Mouse (Mus musculus): Measurements from ENCODE around the gene Notch4. TPM values are rescaled to one million over a fixed set of nuclear protein-coding genes. Genes with fewer than 3 reads are reported as not detected.

The Notch4 gene
- polyA plus RNA-seq, 1 experiment from 2014 or later, result 10.6 TPM

- H3K36me3 ChIP-seq (ENCODE audit: insufficient read depth, low read length), result no peaks in the 10 kb centered on the region
- no peaks in the 10 kb centered on the region for H3K9me3 ChIP-seq (replicated peaks; ENCODE audit: low read length)
- peak overlapping the region; percentile 89 for H3K4me2 ChIP-seq (ENCODE audit: low read length)
- no peak for TF ChIP-seq CTCF (IDR thresholded peaks at IDR 0.05; ENCODE audit: low read depth)
- WGBS, result 33% methylated on average over 12 of the region's 12 CpGs
- ATAC-seq (replicated peaks; ENCODE audit: low FRiP score, low read depth) (no peak), DNase-seq (ENCODE audit: low spot score) (no peak)
- H3K4me1 ChIP-seq (replicated peaks; ENCODE audit: insufficient read depth, low read length), result peaks cover 43% of the 10 kb centered on the region
- 0 out of 2 replicates have a peak overlapping the region, but pooled peaks have one; percentile 9 for H3K4me3 ChIP-seq (replicated peaks; ENCODE audit: low read depth, low read length)
- H3K9ac ChIP-seq (ENCODE audit: low read depth, low read length), result no peak overlapping the region; the same call in 1 of the 2 replicates
- H3K27me3 ChIP-seq (ENCODE audit: insufficient read depth, low read length), result 0 out of 2 replicates have a peak, but pooled peaks cover 9% of the 10 kb centered on the region
- no peak overlapping the region for H3K27ac ChIP-seq
Measured at GRCm38 (mm10) chr17:34629796-34630603, 65.9 kb downstream of the Notch4 start.

- Histone ChIP-seq H3K27ac (no peak overlapping the region), H3K9ac (ENCODE audit: low read depth, low read length) (peak overlapping the region; percentile 31), H3K27me3 (ENCODE audit: insufficient read depth, low read length) (0 out of 2 replicates have a peak, but pooled peaks cover 9% of the 10 kb centered on the region), H3K4me1 (replicated peaks; ENCODE audit: insufficient read depth, low read length) (peaks cover 43% of the 10 kb centered on the region), H3K4me2 (ENCODE audit: low read length) (peak overlapping the region; percentile 50), H3K9me3 (replicated peaks; ENCODE audit: low read length) (no peaks in the 10 kb centered on the region), H3K36me3 (ENCODE audit: insufficient read depth, low read length) (no peaks in the 10 kb centered on the region), H3K4me3 (replicated peaks; ENCODE audit: low read depth, low read length) (peak overlapping the region; percentile 23; the same call in 1 of the 2 replicates)
- DNase-seq (ENCODE audit: low spot score) (no peak), ATAC-seq (replicated peaks; ENCODE audit: low FRiP score, low read depth) (no peak)
- WGBS, result 3% methylated on average over 47 of the region's 48 CpGs
- TF ChIP-seq CTCF (IDR thresholded peaks at IDR 0.05; ENCODE audit: low read depth), result no peak
Measured at GRCm38 (mm10) chr17:34630761-34631301, 66.8 kb downstream of the Notch4 start.

GRCm38 (mm10) chr17:34631647-34632046 is 67.6 kb downstream of the Notch4 start:
- no peak for TF ChIP-seq CTCF (IDR thresholded peaks at IDR 0.05; ENCODE audit: low read depth)
- ATAC-seq (replicated peaks; ENCODE audit: low FRiP score, low read depth) (no peak), DNase-seq (ENCODE audit: low spot score) (no peak)
- H3K36me3 ChIP-seq (ENCODE audit: insufficient read depth, low read length), result no peaks in the 10 kb centered on the region
- H3K4me3 ChIP-seq (replicated peaks; ENCODE audit: low read depth, low read length), result peak overlapping the region; percentile 26
- 0 out of 2 replicates have a peak, but pooled peaks cover 9% of the 10 kb centered on the region for H3K27me3 ChIP-seq (ENCODE audit: insufficient read depth, low read length)
- no peaks in the 10 kb centered on the region for H3K9me3 ChIP-seq (replicated peaks; ENCODE audit: low read length)
- WGBS, result 12% methylated on average over 12 of the region's 12 CpGs
- peak overlapping the region; percentile 61 for H3K4me2 ChIP-seq (ENCODE audit: low read length)
- H3K27ac ChIP-seq, result no peak overlapping the region
- peak overlapping the region; percentile 38; the same call in 1 of the 2 replicates for H3K9ac ChIP-seq (ENCODE audit: low read depth, low read length)
- H3K4me1 ChIP-seq (replicated peaks; ENCODE audit: insufficient read depth, low read length), result peaks cover 37% of the 10 kb centered on the region

- 2% methylated on average over 26 of the region's 26 CpGs for WGBS
- TF ChIP-seq CTCF (IDR thresholded peaks at IDR 0.05; ENCODE audit: low read depth), result 0 out of 2 replicates have a peak, but pooled peaks have one; percentile 3
- no peaks in the 10 kb centered on the region for H3K36me3 ChIP-seq (ENCODE audit: insufficient read depth, low read length)
- H3K4me3 ChIP-seq (replicated peaks; ENCODE audit: low read depth, low read length), result peak overlapping the region; percentile 26
- DNase-seq (ENCODE audit: low spot score) (peak; percentile 78), ATAC-seq (replicated peaks; ENCODE audit: low FRiP score, low read depth) (peak; percentile 38)
- 0 out of 2 replicates have a peak, but pooled peaks cover 9% of the 10 kb centered on the region for H3K27me3 ChIP-seq (ENCODE audit: insufficient read depth, low read length)
- no peaks in the 10 kb centered on the region for H3K9me3 ChIP-seq (replicated peaks; ENCODE audit: low read length)
- peaks cover 37% of the 10 kb centered on the region for H3K4me1 ChIP-seq (replicated peaks; ENCODE audit: insufficient read depth, low read length)
- peak overlapping the region; percentile 38; the same call in 1 of the 2 replicates for H3K9ac ChIP-seq (ENCODE audit: low read depth, low read length)
- no peak overlapping the region for H3K27ac ChIP-seq
- H3K4me2 ChIP-seq (ENCODE audit: low read length), result peak overlapping the region; percentile 61
Measured at GRCm38 (mm10) chr17:34632261-34632691, 68.2 kb downstream of the Notch4 start.

GRCm38 (mm10) chr17:34635671-34636070 is 71.6 kb downstream of the Notch4 start:
- H3K9me3 ChIP-seq (replicated peaks; ENCODE audit: low read length), result no peaks in the 10 kb centered on the region
- no peaks in the 10 kb centered on the region for H3K36me3 ChIP-seq (ENCODE audit: insufficient read depth, low read length)
- DNase-seq (ENCODE audit: low spot score) (no peak), ATAC-seq (replicated peaks; ENCODE audit: low FRiP score, low read depth) (no peak)
- no peak overlapping the region for H3K4me2 ChIP-seq (ENCODE audit: low read length)
- H3K9ac ChIP-seq (ENCODE audit: low read depth, low read length), result no peak overlapping the region
- H3K4me3 ChIP-seq (replicated peaks; ENCODE audit: low read depth, low read length), result no peak overlapping the region
- 0 out of 2 replicates have a peak, but pooled peaks cover 6% of the 10 kb centered on the region for H3K27me3 ChIP-seq (ENCODE audit: insufficient read depth, low read length)
- peaks cover 19% of the 10 kb centered on the region for H3K4me1 ChIP-seq (replicated peaks; ENCODE audit: insufficient read depth, low read length)
- WGBS, result 68% methylated on average over 2 of the region's 2 CpGs
- no peak overlapping the region for H3K27ac ChIP-seq
- TF ChIP-seq CTCF (IDR thresholded peaks at IDR 0.05; ENCODE audit: low read depth), result no peak

- no peak for TF ChIP-seq CTCF (IDR thresholded peaks at IDR 0.05; ENCODE audit: low read depth)
- Histone ChIP-seq H3K9me3 (replicated peaks; ENCODE audit: low read length) (no peaks in the 10 kb centered on the region), H3K27me3 (ENCODE audit: insufficient read depth, low read length) (no peaks in the 10 kb centered on the region), H3K4me3 (replicated peaks; ENCODE audit: low read depth, low read length) (no peak overlapping the region), H3K4me1 (replicated peaks; ENCODE audit: insufficient read depth, low read length) (peaks cover 11% of the 10 kb centered on the region; the same call in 1 of the 2 replicates), H3K36me3 (ENCODE audit: insufficient read depth, low read length) (no peaks in the 10 kb centered on the region), H3K4me2 (ENCODE audit: low read length) (no peak overlapping the region), H3K27ac (no peak overlapping the region), H3K9ac (ENCODE audit: low read depth, low read length) (no peak overlapping the region)
- no peak for ATAC-seq (replicated peaks; ENCODE audit: low FRiP score, low read depth)
- 71% methylated on average over 3 of the region's 3 CpGs for WGBS
- DNase-seq (ENCODE audit: low spot score), result no peak
Measured at GRCm38 (mm10) chr17:34637459-34637858, 73.4 kb downstream of the Notch4 start.

Other genes starting within 250 kb of the Notch4 start
- gene H2-Eb2, start 238.6 kb upstream of the Notch4 start, polyA plus RNA-seq (2015; fragmentation: Nextera tagmentation; extraction: Ambion mirVana), result 0.06 TPM in 1 of 2 replicates, not detected in the other
- gene Btnl2, start 209.4 kb upstream of the Notch4 start, polyA plus RNA-seq (2015; fragmentation: Nextera tagmentation; extraction: Ambion mirVana), result 0.04 TPM in 1 of 2 replicates, not detected in the other
- gene Btnl1, start 187.1 kb upstream of the Notch4 start, polyA plus RNA-seq (2015; fragmentation: Nextera tagmentation; extraction: Ambion mirVana), result not detected in 2 replicates
- gene BC051142, start 165.4 kb upstream of the Notch4 start, polyA plus RNA-seq (2015; fragmentation: Nextera tagmentation; extraction: Ambion mirVana), result 1.2 and 1.4 TPM in 2 replicates
- not detected in 2 replicates for gene Btnl4, start 87.0 kb upstream of the Notch4 start, polyA plus RNA-seq (2015; fragmentation: Nextera tagmentation; extraction: Ambion mirVana)
- gene Btnl6, start 46.9 kb upstream of the Notch4 start, polyA plus RNA-seq (2015; fragmentation: Nextera tagmentation; extraction: Ambion mirVana), result not detected in 2 replicates
- gene Gpsm3, start 25.5 kb downstream of the Notch4 start, polyA plus RNA-seq (2015; fragmentation: Nextera tagmentation; extraction: Ambion mirVana), result 28.5 and 29.5 TPM in 2 replicates
- gene Pbx2, start 27.0 kb downstream of the Notch4 start, polyA plus RNA-seq (2015; fragmentation: Nextera tagmentation; extraction: Ambion mirVana), result 13.0 and 13.2 TPM in 2 replicates
- 7.4 and 7.9 TPM in 2 replicates for gene Ager, start 33.6 kb downstream of the Notch4 start, polyA plus RNA-seq (2015; fragmentation: Nextera tagmentation; extraction: Ambion mirVana)
- 154 and 177 TPM in 2 replicates for gene Rnf5, start 39.4 kb downstream of the Notch4 start, polyA plus RNA-seq (2015; fragmentation: Nextera tagmentation; extraction: Ambion mirVana)
- gene Agpat1, start 40.0 kb downstream of the Notch4 start, polyA plus RNA-seq (2015; fragmentation: Nextera tagmentation; extraction: Ambion mirVana), result 56.1 and 58.6 TPM in 2 replicates
- gene Egfl8, start 51.7 kb downstream of the Notch4 start, polyA plus RNA-seq (2015; fragmentation: Nextera tagmentation; extraction: Ambion mirVana), result 5.9 and 6.6 TPM in 2 replicates
- 62.9 and 65.5 TPM in 2 replicates for gene Ppt2, start 64.2 kb downstream of the Notch4 start, polyA plus RNA-seq (2015; fragmentation: Nextera tagmentation; extraction: Ambion mirVana)
- 0.36 and 0.55 TPM in 2 replicates for gene Prrt1, start 65.3 kb downstream of the Notch4 start, polyA plus RNA-seq (2015; fragmentation: Nextera tagmentation; extraction: Ambion mirVana)
- 16.4 and 18.6 TPM in 2 replicates for gene Fkbpl, start 80.5 kb downstream of the Notch4 start, polyA plus RNA-seq (2015; fragmentation: Nextera tagmentation; extraction: Ambion mirVana)
- 62.0 and 65.8 TPM in 2 replicates for gene Atf6b, start 82.9 kb downstream of the Notch4 start, polyA plus RNA-seq (2015; fragmentation: Nextera tagmentation; extraction: Ambion mirVana)
- 0.19 and 0.26 TPM in 2 replicates for gene Tnxb, start 106.3 kb downstream of the Notch4 start, polyA plus RNA-seq (2015; fragmentation: Nextera tagmentation; extraction: Ambion mirVana)
- 0.22 and 0.41 TPM in 2 replicates for gene C4b, start 179.6 kb downstream of the Notch4 start, polyA plus RNA-seq (2015; fragmentation: Nextera tagmentation; extraction: Ambion mirVana)
- gene Cyp21a1, start 240.3 kb downstream of the Notch4 start, polyA plus RNA-seq (2015; fragmentation: Nextera tagmentation; extraction: Ambion mirVana), result 0.13 and 0.20 TPM in 2 replicates

Measured in kidney, postnatal 0 days (tissue).